Mouse (Mus musculus): Measurements from ENCODE around the gene Lrrc28. TPM values are rescaled to one million over a fixed set of nuclear protein-coding genes. Genes with fewer than 3 reads are reported as not detected.

Lrrc28 gene
- polyA plus RNA-seq, 1 experiment from 2014 or later, result 13.4 TPM

DNA sequence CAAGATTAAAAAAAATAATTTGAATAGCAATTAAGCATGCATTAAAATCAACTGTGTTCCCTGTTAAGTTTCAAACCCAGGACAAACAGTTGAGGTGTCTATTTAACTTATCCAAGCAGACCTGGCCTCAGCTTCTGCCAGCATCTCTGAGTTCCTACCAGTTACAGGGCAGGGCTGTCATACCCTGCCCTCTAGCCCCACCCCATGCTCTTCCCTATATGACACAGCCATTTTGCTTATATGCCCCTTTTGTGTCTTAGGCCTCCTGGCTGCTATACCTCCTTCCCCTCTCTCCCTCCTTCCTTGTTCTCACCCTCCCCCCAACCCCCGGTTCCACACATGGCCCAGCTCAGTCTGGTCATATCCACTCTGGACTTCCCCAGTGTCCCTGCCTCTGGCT is 48.1 kb downstream of the Lrrc28 start:
- H3K9ac ChIP-seq (replicated peaks; ENCODE audit: low read depth), result no peak overlapping the region
- no peak overlapping the region for H3K27ac ChIP-seq (ENCODE audit: low read length)
- no peaks in the 10 kb centered on the region for H3K9me3 ChIP-seq (ENCODE audit: low read length)
- no peak for DNase-seq (ENCODE audit: low spot score)
- no peak for ATAC-seq
- no peak for TF ChIP-seq CTCF (IDR thresholded peaks at IDR 0.05)
- no peak for TF ChIP-seq EP300 (IDR thresholded peaks at IDR 0.05)
- no peaks in the 10 kb centered on the region for H3K4me1 ChIP-seq (ENCODE audit: insufficient read depth, low read depth, low read length)
- no peak overlapping the region for H3K4me2 ChIP-seq (replicated peaks; ENCODE audit: low read depth, low read length)
- H3K4me3 ChIP-seq (ENCODE audit: low read depth, low read length), result no peak overlapping the region
- no peaks in the 10 kb centered on the region for H3K27me3 ChIP-seq (replicated peaks; ENCODE audit: insufficient read depth, low read length)
- H3K36me3 ChIP-seq (ENCODE audit: insufficient read depth, low read length), result no peaks in the 10 kb centered on the region
- WGBS, result 86% methylated on average over 1 of the region's 1 CpGs

DNA sequence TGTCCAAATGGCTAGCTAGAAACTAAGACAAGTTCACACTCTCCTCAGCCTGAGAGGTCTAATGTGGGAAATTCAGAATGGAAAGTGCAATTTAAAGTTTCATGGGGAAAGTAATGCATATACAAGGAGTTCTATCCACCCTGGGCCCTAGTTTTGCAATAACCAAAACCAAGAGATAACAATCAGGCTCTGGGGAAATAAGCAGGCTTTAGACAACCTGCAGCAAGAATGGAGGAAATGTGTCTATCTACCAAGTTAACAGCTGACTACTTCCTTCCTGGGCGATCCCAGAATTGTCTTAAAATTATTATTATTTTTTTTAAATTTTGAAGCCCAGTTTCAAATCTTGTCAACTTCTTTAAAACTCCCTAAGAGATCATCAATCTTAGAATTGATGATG is 48.7 kb downstream of the Lrrc28 start:
- Histone ChIP-seq H3K9me3 (ENCODE audit: low read length) (no peaks in the 10 kb centered on the region), H3K4me1 (ENCODE audit: insufficient read depth, low read depth, low read length) (no peaks in the 10 kb centered on the region), H3K27me3 (replicated peaks; ENCODE audit: insufficient read depth, low read length) (no peaks in the 10 kb centered on the region), H3K36me3 (ENCODE audit: insufficient read depth, low read length) (no peaks in the 10 kb centered on the region), H3K9ac (replicated peaks; ENCODE audit: low read depth) (no peak overlapping the region), H3K27ac (ENCODE audit: low read length) (no peak overlapping the region), H3K4me2 (replicated peaks; ENCODE audit: low read depth, low read length) (no peak overlapping the region), H3K4me3 (ENCODE audit: low read depth, low read length) (no peak overlapping the region)
- DNase-seq (ENCODE audit: low spot score), result no peak
- TF ChIP-seq CTCF (IDR thresholded peaks at IDR 0.05) (no peak), EP300 (IDR thresholded peaks at IDR 0.05) (no peak)
- 86% methylated on average over 1 of the region's 1 CpGs for WGBS
- no peak for ATAC-seq

DNA sequence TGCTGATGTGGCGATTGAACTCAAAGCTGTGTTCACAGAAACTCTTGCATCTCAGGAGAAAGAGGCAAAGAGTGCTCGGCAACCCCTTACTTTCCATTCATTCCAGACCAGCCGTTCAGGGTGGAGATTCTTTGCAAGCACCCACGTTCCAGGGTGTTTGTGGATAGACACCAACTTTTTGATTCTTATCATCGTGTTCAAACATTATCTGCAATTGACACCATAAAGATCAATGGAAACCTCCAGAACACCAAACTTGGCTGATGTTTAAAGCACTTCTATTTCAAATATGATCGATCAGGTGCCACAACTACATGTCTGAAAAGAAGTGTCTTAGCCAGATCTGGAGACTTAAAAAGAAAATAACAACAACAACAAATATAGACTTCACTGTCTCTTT is 51.2 kb downstream of the Lrrc28 start:
- Histone ChIP-seq H3K4me2 (replicated peaks; ENCODE audit: low read depth, low read length) (no peak overlapping the region), H3K27ac (ENCODE audit: low read length) (no peak overlapping the region), H3K36me3 (ENCODE audit: insufficient read depth, low read length) (no peaks in the 10 kb centered on the region), H3K4me3 (ENCODE audit: low read depth, low read length) (no peak overlapping the region), H3K27me3 (replicated peaks; ENCODE audit: insufficient read depth, low read length) (no peaks in the 10 kb centered on the region), H3K9me3 (ENCODE audit: low read length) (no peaks in the 10 kb centered on the region), H3K9ac (replicated peaks; ENCODE audit: low read depth) (no peak overlapping the region), H3K4me1 (ENCODE audit: insufficient read depth, low read depth, low read length) (no peaks in the 10 kb centered on the region)
- no peak for ATAC-seq
- WGBS, result 69% methylated on average over 6 of the region's 6 CpGs
- no peak for DNase-seq (ENCODE audit: low spot score)
- TF ChIP-seq EP300 (IDR thresholded peaks at IDR 0.05) (no peak), CTCF (IDR thresholded peaks at IDR 0.05) (no peak)

DNA sequence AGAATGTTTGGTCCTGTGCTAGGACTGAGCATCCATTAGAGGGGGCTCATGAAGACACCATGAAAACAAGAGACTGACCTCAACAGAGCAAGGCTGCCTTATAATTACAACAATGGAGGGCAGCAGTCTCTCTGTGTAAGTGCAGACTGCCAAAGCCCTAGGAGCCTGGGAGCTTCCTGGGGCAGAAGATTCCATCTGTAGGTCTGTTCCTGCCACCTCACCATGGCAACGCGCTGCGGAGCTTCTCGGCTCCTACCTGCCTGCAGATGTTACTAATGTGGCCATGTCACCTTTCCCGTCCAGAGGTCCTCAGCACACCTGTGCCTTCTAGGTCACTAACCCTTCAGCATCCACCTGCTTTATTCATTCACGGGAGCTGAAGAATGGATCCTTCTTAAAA is 52.4 kb downstream of the Lrrc28 start:
- no peak for TF ChIP-seq CTCF (IDR thresholded peaks at IDR 0.05)
- TF ChIP-seq EP300 (IDR thresholded peaks at IDR 0.05), result no peak
- Histone ChIP-seq H3K27me3 (replicated peaks; ENCODE audit: insufficient read depth, low read length) (no peaks in the 10 kb centered on the region), H3K4me1 (ENCODE audit: insufficient read depth, low read depth, low read length) (no peaks in the 10 kb centered on the region), H3K4me2 (replicated peaks; ENCODE audit: low read depth, low read length) (no peak overlapping the region), H3K27ac (ENCODE audit: low read length) (no peak overlapping the region), H3K4me3 (ENCODE audit: low read depth, low read length) (no peak overlapping the region), H3K9ac (replicated peaks; ENCODE audit: low read depth) (no peak overlapping the region), H3K9me3 (ENCODE audit: low read length) (no peaks in the 10 kb centered on the region), H3K36me3 (ENCODE audit: insufficient read depth, low read length) (no peaks in the 10 kb centered on the region)
- no peak for ATAC-seq
- 85% methylated on average over 6 of the region's 6 CpGs for WGBS
- no peak for DNase-seq (ENCODE audit: low spot score)

DNA sequence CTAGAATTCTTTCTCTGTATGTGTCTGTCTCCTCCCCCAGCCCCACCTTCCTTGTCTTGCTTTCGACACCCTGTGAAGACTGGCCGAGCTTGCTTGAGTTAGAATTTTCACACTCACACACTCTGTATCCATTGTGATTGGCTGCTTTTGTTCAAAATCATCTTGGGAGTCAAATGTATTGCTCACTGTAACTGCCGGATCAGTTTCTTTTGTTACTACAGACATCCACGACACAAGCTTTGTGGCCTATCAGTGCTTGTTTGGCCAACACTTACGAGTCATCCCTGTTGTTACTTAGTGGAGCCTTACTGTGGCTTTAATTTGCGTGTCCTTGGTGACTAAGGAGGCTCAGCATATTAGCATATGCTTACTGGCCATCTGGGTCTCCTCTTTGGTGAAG is 56.3 kb downstream of the Lrrc28 start:
- no peak for DNase-seq (ENCODE audit: low spot score)

DNA sequence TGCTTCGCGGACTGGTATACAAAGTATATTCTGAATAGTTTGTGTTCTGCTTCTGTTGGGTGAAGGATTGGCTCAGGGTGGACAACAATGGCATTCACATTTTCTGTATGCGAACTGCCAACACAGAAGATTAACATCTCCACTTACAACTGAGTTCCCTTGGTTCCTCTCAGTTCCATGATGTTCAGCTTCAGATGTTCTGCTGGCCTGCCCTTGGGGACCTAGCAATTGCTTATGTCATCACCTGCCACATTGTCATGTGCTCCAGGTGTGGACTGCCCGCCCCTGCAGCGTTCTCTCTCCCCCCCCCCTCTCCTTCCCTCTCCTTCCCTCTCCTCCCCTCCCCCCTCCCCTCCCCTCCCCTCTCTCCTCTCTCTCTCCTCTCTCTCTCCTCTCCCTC is 58.6 kb downstream of the Lrrc28 start:
- 76% methylated on average over 4 of the region's 5 CpGs for WGBS
- TF ChIP-seq EP300 (IDR thresholded peaks at IDR 0.05) (no peak), CTCF (IDR thresholded peaks at IDR 0.05) (no peak)
- ATAC-seq (no peak), DNase-seq (ENCODE audit: low spot score) (no peak)
- Histone ChIP-seq H3K36me3 (ENCODE audit: insufficient read depth, low read length) (no peaks in the 10 kb centered on the region), H3K4me2 (replicated peaks; ENCODE audit: low read depth, low read length) (no peak overlapping the region), H3K27ac (ENCODE audit: low read length) (no peak overlapping the region), H3K9me3 (ENCODE audit: low read length) (no peaks in the 10 kb centered on the region), H3K4me1 (ENCODE audit: insufficient read depth, low read depth, low read length) (no peaks in the 10 kb centered on the region), H3K27me3 (replicated peaks; ENCODE audit: insufficient read depth, low read length) (no peaks in the 10 kb centered on the region), H3K9ac (replicated peaks; ENCODE audit: low read depth) (no peak overlapping the region), H3K4me3 (ENCODE audit: low read depth, low read length) (no peak overlapping the region)

More for the DNA sequence above, 56.3 kb downstream of the Lrrc28 start:
- Histone ChIP-seq H3K27me3 (replicated peaks; ENCODE audit: insufficient read depth, low read length) (no peaks in the 10 kb centered on the region), H3K4me1 (ENCODE audit: insufficient read depth, low read depth, low read length) (no peaks in the 10 kb centered on the region), H3K4me2 (replicated peaks; ENCODE audit: low read depth, low read length) (no peak overlapping the region), H3K27ac (ENCODE audit: low read length) (no peak overlapping the region), H3K9ac (replicated peaks; ENCODE audit: low read depth) (no peak overlapping the region), H3K4me3 (ENCODE audit: low read depth, low read length) (no peak overlapping the region), H3K9me3 (ENCODE audit: low read length) (no peaks in the 10 kb centered on the region), H3K36me3 (ENCODE audit: insufficient read depth, low read length) (no peaks in the 10 kb centered on the region)
- WGBS, result 83% methylated on average over 6 of the region's 6 CpGs
- TF ChIP-seq EP300 (IDR thresholded peaks at IDR 0.05) (no peak), CTCF (IDR thresholded peaks at IDR 0.05) (no peak)
- no peak for ATAC-seq

DNA sequence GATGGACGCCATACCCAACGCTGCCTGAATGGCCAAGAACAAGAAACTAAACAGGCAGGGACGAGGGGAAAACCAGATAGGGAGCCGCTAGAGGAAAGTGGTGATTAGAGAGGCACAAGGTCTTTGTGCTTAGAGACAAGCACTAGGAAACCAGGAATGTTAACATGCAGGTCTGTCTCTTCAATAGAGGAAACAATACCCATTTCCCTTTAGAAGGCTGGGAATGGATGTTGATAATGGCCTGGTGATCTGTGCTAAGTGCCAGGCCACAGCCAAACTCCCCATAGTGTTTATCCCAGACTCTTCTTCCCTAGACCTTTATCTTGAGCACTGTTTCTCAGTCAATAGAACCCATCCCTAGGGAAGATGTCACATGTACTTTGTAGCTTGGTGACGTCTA is 61.2 kb downstream of the Lrrc28 start:
- H3K9me3 ChIP-seq (ENCODE audit: low read length), result no peaks in the 10 kb centered on the region
- no peak overlapping the region for H3K27ac ChIP-seq (ENCODE audit: low read length)
- no peak overlapping the region for H3K4me3 ChIP-seq (ENCODE audit: low read depth, low read length)
- H3K27me3 ChIP-seq (replicated peaks; ENCODE audit: insufficient read depth, low read length), result no peaks in the 10 kb centered on the region
- no peak overlapping the region for H3K9ac ChIP-seq (replicated peaks; ENCODE audit: low read depth)
- no peaks in the 10 kb centered on the region for H3K4me1 ChIP-seq (ENCODE audit: insufficient read depth, low read depth, low read length)
- no peak overlapping the region for H3K4me2 ChIP-seq (replicated peaks; ENCODE audit: low read depth, low read length)
- no peak for DNase-seq (ENCODE audit: low spot score)
- 68% methylated on average over 5 of the region's 5 CpGs for WGBS
- TF ChIP-seq EP300 (IDR thresholded peaks at IDR 0.05), result no peak
- TF ChIP-seq CTCF (IDR thresholded peaks at IDR 0.05), result no peak
- no peaks in the 10 kb centered on the region for H3K36me3 ChIP-seq (ENCODE audit: insufficient read depth, low read length)
- no peak for ATAC-seq
